Mouse (Mus musculus): ENCODE measurements around the gene Vwa1. TPM values are rescaled to one million over a fixed set of nuclear protein-coding genes. Genes with fewer than 3 reads are reported as not detected.
A peak's percentile ranks its signal among the peaks of the same experiment; 100 is the strongest.

The Vwa1 gene
- total and polyA plus RNA-seq, 2 experiments from 2014 or later, result 22.9 to 27.9 TPM

GRCm38 (mm10) chr4:155735788-155736187 is 38.7 kb downstream of the Vwa1 start:
- 62% methylated on average over 5 of the region's 5 CpGs for WGBS
- H3K36me3 ChIP-seq (ENCODE audit: insufficient read depth), result peaks cover 40% of the 10 kb centered on the region
- no peak for TF ChIP-seq CTCF (IDR thresholded peaks at IDR 0.05; ENCODE audit: low read depth)
- no peaks in the 10 kb centered on the region for H3K9me3 ChIP-seq (ENCODE audit: low read length)
- no peaks in the 10 kb centered on the region for H3K27me3 ChIP-seq (ENCODE audit: insufficient read depth, low read length)
- peaks cover 17% of the 10 kb centered on the region; the same call in 1 of the 2 replicates for H3K4me1 ChIP-seq (ENCODE audit: insufficient read depth)
- H3K4me2 ChIP-seq (ENCODE audit: low read depth), result peak overlapping the region; percentile 67
- peak overlapping the region; percentile 96 for H3K4me3 ChIP-seq (ENCODE audit: low read depth, low read length)
- ATAC-seq (no peak), DNase-seq (peak; percentile 5)
- H3K27ac ChIP-seq (ENCODE audit: low read depth, low read length), result peak overlapping the region; percentile 95; the same call in 1 of the 2 replicates
- peak overlapping the region; percentile 98 for H3K9ac ChIP-seq

- Histone ChIP-seq H3K4me2 (ENCODE audit: low read depth) (peak overlapping the region; percentile 67), H3K4me1 (ENCODE audit: insufficient read depth) (peaks cover 17% of the 10 kb centered on the region; the same call in 1 of the 2 replicates), H3K27me3 (ENCODE audit: insufficient read depth, low read length) (no peaks in the 10 kb centered on the region), H3K9ac (peak overlapping the region; percentile 98), H3K27ac (ENCODE audit: low read depth, low read length) (peak overlapping the region; percentile 95), H3K36me3 (ENCODE audit: insufficient read depth) (peaks cover 34% of the 10 kb centered on the region), H3K4me3 (ENCODE audit: low read depth, low read length) (peak overlapping the region; percentile 96), H3K9me3 (ENCODE audit: low read length) (no peaks in the 10 kb centered on the region)
- WGBS, result 2% methylated on average over 76 of the region's 79 CpGs
- DNase-seq, result peak; percentile 57
- ATAC-seq, result peak; percentile 65
- TF ChIP-seq CTCF (IDR thresholded peaks at IDR 0.05; ENCODE audit: low read depth), result no peak
These were observed 39.4 kb downstream of the Vwa1 start for GRCm38 (mm10) chr4:155734951-155735702.

GRCm38 (mm10) chr4:155734350-155734941 is 40.1 kb downstream of the Vwa1 start, which contains the start of gene Tmem240:
Gene Tmem240, plus strand, starts transcription at chr4:155734800.
- H3K9me3 ChIP-seq (ENCODE audit: low read length), result no peaks in the 10 kb centered on the region
- H3K4me3 ChIP-seq (ENCODE audit: low read depth, low read length), result peak within 1 kb of the TSS; percentile 96
- DNase-seq (peak; percentile 92), ATAC-seq (peak; percentile 93)
- H3K27me3 ChIP-seq (ENCODE audit: insufficient read depth, low read length), result no peaks in the 10 kb centered on the region
- no peak for TF ChIP-seq CTCF (IDR thresholded peaks at IDR 0.05; ENCODE audit: low read depth)
- peak within 1 kb of the TSS; percentile 95 for H3K27ac ChIP-seq (ENCODE audit: low read depth, low read length)
- H3K36me3 ChIP-seq (ENCODE audit: insufficient read depth), result peaks cover 27% of the 10 kb centered on the region
- 6% methylated on average over 23 of the region's 35 CpGs for WGBS
- H3K4me2 ChIP-seq (ENCODE audit: low read depth), result peak within 1 kb of the TSS; percentile 67
- H3K9ac ChIP-seq, result peak within 1 kb of the TSS; percentile 98
- H3K4me1 ChIP-seq (ENCODE audit: insufficient read depth), result peaks cover 17% of the 10 kb centered on the region; the same call in 1 of the 2 replicates

- no peaks in the 10 kb centered on the region for H3K9me3 ChIP-seq (ENCODE audit: low read length)
- peaks cover 17% of the 10 kb centered on the region; the same call in 1 of the 2 replicates for H3K4me1 ChIP-seq (ENCODE audit: insufficient read depth)
- H3K36me3 ChIP-seq (ENCODE audit: insufficient read depth), result peaks cover 25% of the 10 kb centered on the region
- TF ChIP-seq CTCF (IDR thresholded peaks at IDR 0.05; ENCODE audit: low read depth), result no peak
- no peak overlapping the region for H3K9ac ChIP-seq
- no peaks in the 10 kb centered on the region for H3K27me3 ChIP-seq (ENCODE audit: insufficient read depth, low read length)
- no peak for ATAC-seq
- H3K4me2 ChIP-seq (ENCODE audit: low read depth), result no peak overlapping the region
- no peak overlapping the region for H3K27ac ChIP-seq (ENCODE audit: low read depth, low read length)
- WGBS, result 88% methylated on average over 10 of the region's 10 CpGs
- no peak for DNase-seq
- H3K4me3 ChIP-seq (ENCODE audit: low read depth, low read length), result no peak overlapping the region
These were observed 41.2 kb downstream of the Vwa1 start for GRCm38 (mm10) chr4:155733267-155733666.

- H3K9ac ChIP-seq, result no peak overlapping the region
- no peak overlapping the region for H3K4me2 ChIP-seq (ENCODE audit: low read depth)
- WGBS, result 67% methylated on average over 2 of the region's 2 CpGs
- no peak overlapping the region for H3K4me3 ChIP-seq (ENCODE audit: low read depth, low read length)
- no peaks in the 10 kb centered on the region for H3K27me3 ChIP-seq (ENCODE audit: insufficient read depth, low read length)
- DNase-seq, result no peak
- H3K27ac ChIP-seq (ENCODE audit: low read depth, low read length), result no peak overlapping the region
- no peaks in the 10 kb centered on the region for H3K9me3 ChIP-seq (ENCODE audit: low read length)
- H3K4me1 ChIP-seq (ENCODE audit: insufficient read depth), result no peaks in the 10 kb centered on the region
- no peak for ATAC-seq
- no peak for TF ChIP-seq CTCF (IDR thresholded peaks at IDR 0.05; ENCODE audit: low read depth)
- H3K36me3 ChIP-seq (ENCODE audit: insufficient read depth), result peaks cover 7% of the 10 kb centered on the region; the same call in 1 of the 2 replicates
These were observed 46.5 kb downstream of the Vwa1 start for GRCm38 (mm10) chr4:155727993-155728392.

GRCm38 (mm10) chr4:155721668-155722083 is 52.8 kb downstream of the Vwa1 start:
- peak; percentile 70 for TF ChIP-seq CTCF (IDR thresholded peaks at IDR 0.05; ENCODE audit: low read depth)
- Histone ChIP-seq H3K4me1 (ENCODE audit: insufficient read depth) (no peaks in the 10 kb centered on the region), H3K27ac (ENCODE audit: low read depth, low read length) (no peak overlapping the region), H3K9ac (no peak overlapping the region), H3K27me3 (ENCODE audit: insufficient read depth, low read length) (no peaks in the 10 kb centered on the region), H3K9me3 (ENCODE audit: low read length) (no peaks in the 10 kb centered on the region), H3K4me2 (ENCODE audit: low read depth) (no peak overlapping the region), H3K4me3 (ENCODE audit: low read depth, low read length) (no peak overlapping the region), H3K36me3 (ENCODE audit: insufficient read depth) (peaks cover 12% of the 10 kb centered on the region)
- DNase-seq (peak; percentile 46), ATAC-seq (peak; percentile 50)
- WGBS, result 32% methylated on average over 4 of the region's 4 CpGs

Small RNA genes lying within 50 kb of the gene (microRNA-seq; reads per million reads assigned to microRNA genes)
- 0 reads per million in 2 experiments for gene Gm27743

Other genes with a start within 250 kb of the Vwa1 start
- gene Nadk, start 212.3 kb downstream of the Vwa1 start, total RNA-seq (2014; rRNA removed), result 86.0 and 89.7 TPM in 2 replicates
- gene Nadk, start 212.3 kb downstream of the Vwa1 start, polyA plus RNA-seq (2015; fragmentation: Nextera tagmentation; extraction: Ambion mirVana), result 66.4 and 66.7 TPM in 2 replicates
- gene Slc35e2, start 173.3 kb downstream of the Vwa1 start, total RNA-seq (2014; rRNA removed), result 39.9 and 49.2 TPM in 2 replicates
- 8.6 and 10.5 TPM in 2 replicates for gene Slc35e2, start 173.3 kb downstream of the Vwa1 start, polyA plus RNA-seq (2015; fragmentation: Nextera tagmentation; extraction: Ambion mirVana)
- gene Cdk11b, start 149.8 kb downstream of the Vwa1 start, total RNA-seq (2014; rRNA removed), result 20.7 and 21.8 TPM in 2 replicates
- gene Cdk11b, start 149.8 kb downstream of the Vwa1 start, polyA plus RNA-seq (2015; fragmentation: Nextera tagmentation; extraction: Ambion mirVana), result 48.7 and 64.7 TPM in 2 replicates
- gene Gm10563, start 129.3 kb downstream of the Vwa1 start, total RNA-seq (2014; rRNA removed), result not detected in 2 replicates
- gene Gm10563, start 129.3 kb downstream of the Vwa1 start, polyA plus RNA-seq (2015; fragmentation: Nextera tagmentation; extraction: Ambion mirVana), result not detected in 2 replicates
- 6.0 TPM in 2 replicates for gene Mmp23, start 121.3 kb downstream of the Vwa1 start, total RNA-seq (2014; rRNA removed)
- gene Mmp23, start 121.3 kb downstream of the Vwa1 start, polyA plus RNA-seq (2015; fragmentation: Nextera tagmentation; extraction: Ambion mirVana), result 2.5 and 2.9 TPM in 2 replicates
- gene Mib2, start 105.5 kb downstream of the Vwa1 start, total RNA-seq (2014; rRNA removed), result 98.0 and 116 TPM in 2 replicates
- 42.9 and 46.5 TPM in 2 replicates for gene Mib2, start 105.5 kb downstream of the Vwa1 start, polyA plus RNA-seq (2015; fragmentation: Nextera tagmentation; extraction: Ambion mirVana)
- 31.9 and 33.5 TPM in 2 replicates for gene Fndc10, start 80.4 kb downstream of the Vwa1 start, total RNA-seq (2014; rRNA removed)
- gene Fndc10, start 80.4 kb downstream of the Vwa1 start, polyA plus RNA-seq (2015; fragmentation: Nextera tagmentation; extraction: Ambion mirVana), result 20.4 and 24.6 TPM in 2 replicates
- 103 and 121 TPM in 2 replicates for gene Ssu72, start 69.9 kb downstream of the Vwa1 start, total RNA-seq (2014; rRNA removed)
- 164 and 176 TPM in 2 replicates for gene Ssu72, start 69.9 kb downstream of the Vwa1 start, polyA plus RNA-seq (2015; fragmentation: Nextera tagmentation; extraction: Ambion mirVana)
- gene Tmem240, start 39.9 kb downstream of the Vwa1 start, total RNA-seq (2014; rRNA removed), result 43.4 and 55.2 TPM in 2 replicates
- 19.1 and 23.8 TPM in 2 replicates for gene Tmem240, start 39.9 kb downstream of the Vwa1 start, polyA plus RNA-seq (2015; fragmentation: Nextera tagmentation; extraction: Ambion mirVana)
- 72.3 and 79.2 TPM in 2 replicates for gene Atad3a, start 13.6 kb downstream of the Vwa1 start, total RNA-seq (2014; rRNA removed)
- gene Atad3a, start 13.6 kb downstream of the Vwa1 start, polyA plus RNA-seq (2015; fragmentation: Nextera tagmentation; extraction: Ambion mirVana), result 61.3 and 68.6 TPM in 2 replicates
- gene Tmem88b, start 11.2 kb upstream of the Vwa1 start, total RNA-seq (2014; rRNA removed), result 0.14 and 0.38 TPM in 2 replicates
- gene Tmem88b, start 11.2 kb upstream of the Vwa1 start, polyA plus RNA-seq (2015; fragmentation: Nextera tagmentation; extraction: Ambion mirVana), result 0.24 and 0.38 TPM in 2 replicates
- not detected in 2 replicates for gene Ankrd65, start 15.7 kb upstream of the Vwa1 start, total RNA-seq (2014; rRNA removed)
- not detected in 2 replicates for gene Ankrd65, start 15.7 kb upstream of the Vwa1 start, polyA plus RNA-seq (2015; fragmentation: Nextera tagmentation; extraction: Ambion mirVana)
- 134 and 220 TPM in 2 replicates for gene Mrpl20, start 28.2 kb upstream of the Vwa1 start, total RNA-seq (2014; rRNA removed)
- gene Mrpl20, start 28.2 kb upstream of the Vwa1 start, polyA plus RNA-seq (2015; fragmentation: Nextera tagmentation; extraction: Ambion mirVana), result 304 and 396 TPM in 2 replicates
- gene Ccnl2, start 37.8 kb upstream of the Vwa1 start, total RNA-seq (2014; rRNA removed), result 112 and 113 TPM in 2 replicates
- gene Ccnl2, start 37.8 kb upstream of the Vwa1 start, polyA plus RNA-seq (2015; fragmentation: Nextera tagmentation; extraction: Ambion mirVana), result 48.3 and 68.3 TPM in 2 replicates
- gene Aurkaip1, start 56.6 kb upstream of the Vwa1 start, total RNA-seq (2014; rRNA removed), result 90.9 and 93.0 TPM in 2 replicates
- 148 and 183 TPM in 2 replicates for gene Aurkaip1, start 56.6 kb upstream of the Vwa1 start, polyA plus RNA-seq (2015; fragmentation: Nextera tagmentation; extraction: Ambion mirVana)
- gene Mxra8, start 65.0 kb upstream of the Vwa1 start, total RNA-seq (2014; rRNA removed), result 19.5 and 35.9 TPM in 2 replicates
- 25.0 and 30.5 TPM in 2 replicates for gene Mxra8, start 65.0 kb upstream of the Vwa1 start, polyA plus RNA-seq (2015; fragmentation: Nextera tagmentation; extraction: Ambion mirVana)
- 118 and 120 TPM in 2 replicates for gene Dvl1, start 72.7 kb upstream of the Vwa1 start, total RNA-seq (2014; rRNA removed)
- 15.1 and 16.3 TPM in 2 replicates for gene Dvl1, start 72.7 kb upstream of the Vwa1 start, polyA plus RNA-seq (2015; fragmentation: Nextera tagmentation; extraction: Ambion mirVana)
- gene Tas1r3, start 88.7 kb upstream of the Vwa1 start, total RNA-seq (2014; rRNA removed), result 0.54 and 0.67 TPM in 2 replicates
- 0.14 and 0.22 TPM in 2 replicates for gene Tas1r3, start 88.7 kb upstream of the Vwa1 start, polyA plus RNA-seq (2015; fragmentation: Nextera tagmentation; extraction: Ambion mirVana)
- 12.7 and 19.8 TPM in 2 replicates for gene Cptp, start 94.7 kb upstream of the Vwa1 start, total RNA-seq (2014; rRNA removed)
- 18.7 and 22.8 TPM in 2 replicates for gene Cptp, start 94.7 kb upstream of the Vwa1 start, polyA plus RNA-seq (2015; fragmentation: Nextera tagmentation; extraction: Ambion mirVana)
- 47.7 and 63.8 TPM in 2 replicates for gene Ints11, start 94.8 kb upstream of the Vwa1 start, total RNA-seq (2014; rRNA removed)
- 58.8 and 59.8 TPM in 2 replicates for gene Ints11, start 94.8 kb upstream of the Vwa1 start, polyA plus RNA-seq (2015; fragmentation: Nextera tagmentation; extraction: Ambion mirVana)
- gene Pusl1, start 117.1 kb upstream of the Vwa1 start, total RNA-seq (2014; rRNA removed), result 65.4 and 69.5 TPM in 2 replicates
- gene Pusl1, start 117.1 kb upstream of the Vwa1 start, polyA plus RNA-seq (2015; fragmentation: Nextera tagmentation; extraction: Ambion mirVana), result 56.5 and 59.0 TPM in 2 replicates
- 116 and 147 TPM in 2 replicates for gene Acap3, start 117.1 kb upstream of the Vwa1 start, total RNA-seq (2014; rRNA removed)
- gene Acap3, start 117.1 kb upstream of the Vwa1 start, polyA plus RNA-seq (2015; fragmentation: Nextera tagmentation; extraction: Ambion mirVana), result 84.2 and 95.3 TPM in 2 replicates
- 80.3 and 84.7 TPM in 2 replicates for gene Ube2j2, start 169.1 kb upstream of the Vwa1 start, total RNA-seq (2014; rRNA removed)
- 138 and 163 TPM in 2 replicates for gene Ube2j2, start 169.1 kb upstream of the Vwa1 start, polyA plus RNA-seq (2015; fragmentation: Nextera tagmentation; extraction: Ambion mirVana)
- gene C1qtnf12, start 187.6 kb upstream of the Vwa1 start, total RNA-seq (2014; rRNA removed), result 12.8 and 13.9 TPM in 2 replicates
- gene C1qtnf12, start 187.6 kb upstream of the Vwa1 start, polyA plus RNA-seq (2015; fragmentation: Nextera tagmentation; extraction: Ambion mirVana), result 10.3 and 11.1 TPM in 2 replicates
- 39.5 and 43.9 TPM in 2 replicates for gene B3galt6, start 218.0 kb upstream of the Vwa1 start, total RNA-seq (2014; rRNA removed)
- gene B3galt6, start 218.0 kb upstream of the Vwa1 start, polyA plus RNA-seq (2015; fragmentation: Nextera tagmentation; extraction: Ambion mirVana), result 19.4 and 28.6 TPM in 2 replicates
- 123 and 126 TPM in 2 replicates for gene Sdf4, start 218.2 kb upstream of the Vwa1 start, total RNA-seq (2014; rRNA removed)
- 115 and 117 TPM in 2 replicates for gene Sdf4, start 218.2 kb upstream of the Vwa1 start, polyA plus RNA-seq (2015; fragmentation: Nextera tagmentation; extraction: Ambion mirVana)
- 0.48 and 1.3 TPM in 2 replicates for gene Tnfrsf4, start 239.1 kb upstream of the Vwa1 start, total RNA-seq (2014; rRNA removed)
- gene Tnfrsf4, start 239.1 kb upstream of the Vwa1 start, polyA plus RNA-seq (2015; fragmentation: Nextera tagmentation; extraction: Ambion mirVana), result 0.40 and 0.49 TPM in 2 replicates

All from forebrain, postnatal 0 days (tissue).